Mouse (Mus musculus) CH12.LX (cell line): ENCODE results near the gene Helz.

Experiments used
- EP300 ChIP-seq: IDR thresholded peaks from 2 replicates; pipeline ENCODE4 v1.6.1; 2011; ENCODE audit warnings: low read length, improper control_type of control experiment
- TCF12 ChIP-seq: IDR thresholded peaks from 2 replicates; pipeline ENCODE4 v1.6.1; 2014; ENCODE audit warnings: low read depth, mild to moderate bottlenecking, inconsistent platforms, low read length, improper control_type of control experiment

DNA sequence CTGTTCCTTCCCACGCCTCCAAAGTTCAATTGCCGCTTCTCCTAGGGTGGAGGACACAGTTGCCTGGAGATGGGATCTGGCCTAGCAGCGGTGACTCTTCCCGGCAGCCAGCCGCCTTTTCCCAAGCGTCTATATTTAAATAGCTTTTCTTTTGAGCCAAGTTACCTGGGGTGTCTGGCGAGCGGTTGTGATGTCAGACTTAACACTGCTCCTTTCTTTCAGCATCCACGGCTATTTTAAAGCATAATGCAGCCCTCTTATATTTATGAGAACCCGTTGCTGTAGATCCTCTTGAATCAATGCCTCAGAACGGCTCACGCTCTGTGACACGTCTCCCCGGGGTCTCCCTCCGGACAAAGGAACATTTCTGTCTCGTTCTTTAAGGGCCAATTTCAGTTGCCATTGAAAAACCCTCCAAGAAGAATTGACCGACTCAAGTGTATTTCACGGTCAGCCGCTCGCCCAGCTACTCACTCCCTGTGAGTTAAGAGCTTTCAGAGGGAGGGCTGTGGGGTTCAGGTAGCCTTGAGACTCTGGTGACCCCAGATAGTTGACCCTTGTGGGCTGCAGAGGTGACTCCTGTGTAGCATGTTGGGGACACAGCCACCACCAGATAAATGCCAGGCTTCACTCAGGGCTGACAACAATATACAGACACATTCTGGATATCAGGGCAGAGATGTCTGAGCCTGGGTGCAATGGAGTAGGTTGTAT is 160.3 kb downstream of the Helz start:
- no peak for TF ChIP-seq TCF12
- TF ChIP-seq EP300, result no peak
